Mouse (Mus musculus): ENCODE measurements at regions not wholly inside any gene's neighbourhood (a gene's known extent, or its start where the extent isn't known, plus 50 kb on each side); places are given as distances from the start of the nearest gene placed in this dataset.

DNA sequence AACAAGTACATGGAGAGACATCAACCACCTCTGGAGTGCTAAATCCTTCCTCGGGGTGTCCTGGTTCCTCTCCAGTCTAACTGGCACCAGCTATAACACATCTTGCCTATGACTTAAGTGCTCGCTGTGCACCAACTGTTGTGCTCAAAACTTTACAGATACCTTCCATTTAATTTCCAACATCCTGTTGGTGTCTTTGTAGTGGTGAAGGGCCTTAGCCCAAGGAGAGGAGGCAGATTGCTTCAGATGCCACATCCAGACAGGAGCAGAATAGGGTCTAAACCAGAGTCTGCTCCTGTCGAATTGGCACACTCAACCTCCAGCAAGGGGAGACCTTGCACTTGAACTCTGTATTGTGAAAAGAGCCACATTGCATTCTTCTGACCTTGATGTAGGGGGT lies 121.2 kb upstream of the Eef2kmt start:
- Histone ChIP-seq H3K9me3 (replicated peaks; ENCODE audit: control insufficient read depth, low read length) (no peaks in the 10 kb centered on the region), H3K4me3 (ENCODE audit: low read depth, low read length) (no peak overlapping the region), H3K27me3 (replicated peaks; ENCODE audit: control insufficient read depth, insufficient read depth, low read length) (no peaks in the 10 kb centered on the region), H3K4me1 (ENCODE audit: control insufficient read depth, insufficient read depth, low read length) (no peaks in the 10 kb centered on the region), H3K4me2 (ENCODE audit: low read length) (no peak overlapping the region), H3K9ac (ENCODE audit: low read length) (no peak overlapping the region), H3K36me3 (ENCODE audit: control insufficient read depth, insufficient read depth, low read length) (no peaks in the 10 kb centered on the region), H3K27ac (ENCODE audit: low read depth, low read length) (no peak overlapping the region)
- ATAC-seq, result no peak
- 86% methylated on average over 3 of the region's 3 CpGs for WGBS
- no peak for DNase-seq (ENCODE audit: low spot score)

GRCm38 (mm10) chr16:5374818-5375605 lies 119.2 kb upstream of the Eef2kmt start:
- Histone ChIP-seq H3K27me3 (replicated peaks; ENCODE audit: control insufficient read depth, insufficient read depth, low read length) (no peaks in the 10 kb centered on the region), H3K27ac (ENCODE audit: low read depth, low read length) (no peak overlapping the region), H3K4me3 (ENCODE audit: low read depth, low read length) (no peak overlapping the region), H3K36me3 (ENCODE audit: control insufficient read depth, insufficient read depth, low read length) (no peaks in the 10 kb centered on the region), H3K4me1 (ENCODE audit: control insufficient read depth, insufficient read depth, low read length) (no peaks in the 10 kb centered on the region), H3K9ac (ENCODE audit: low read length) (no peak overlapping the region), H3K9me3 (replicated peaks; ENCODE audit: control insufficient read depth, low read length) (no peaks in the 10 kb centered on the region), H3K4me2 (ENCODE audit: low read length) (no peak overlapping the region)
- WGBS, result 58% methylated on average over 6 of the region's 6 CpGs
- no peak for ATAC-seq
- DNase-seq (ENCODE audit: low spot score), result no peak

DNA sequence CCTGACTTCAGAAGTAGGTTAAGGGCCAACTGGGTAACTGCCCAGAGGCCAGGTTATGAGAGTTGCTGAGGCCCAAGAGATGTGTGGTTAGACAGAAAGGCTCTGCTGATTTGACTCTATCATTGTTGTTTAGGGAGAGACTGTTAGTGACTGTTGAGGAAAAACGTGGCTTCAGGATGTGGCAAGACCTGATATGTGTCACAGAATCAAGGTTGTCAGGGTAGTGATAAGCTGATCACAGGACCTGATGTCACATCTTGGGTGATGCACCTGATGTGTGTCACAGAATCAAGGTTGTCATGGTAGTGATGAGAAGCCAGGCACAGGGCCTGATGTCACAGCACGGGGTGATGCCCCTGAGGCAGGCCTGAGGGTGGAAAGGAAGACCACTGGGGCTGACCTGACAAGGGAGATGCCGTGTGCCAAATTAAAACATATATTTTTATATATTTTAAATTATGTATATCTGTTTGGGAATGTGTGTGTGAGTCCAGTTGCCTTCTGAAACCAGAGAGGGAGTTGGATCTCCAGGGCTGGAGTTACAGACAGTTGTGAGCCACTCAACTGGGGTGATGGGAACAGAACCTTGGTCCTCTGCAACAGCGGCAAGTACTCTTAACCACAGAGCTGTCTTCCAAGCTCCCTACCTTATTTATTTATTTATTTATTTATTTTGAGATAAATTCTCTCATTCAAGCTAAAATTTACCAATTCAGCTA lies 115.6 kb upstream of the Eef2kmt start:
- Histone ChIP-seq H3K4me2 (ENCODE audit: low read length) (no peak overlapping the region), H3K27ac (ENCODE audit: low read depth, low read length) (no peak overlapping the region), H3K27me3 (replicated peaks; ENCODE audit: control insufficient read depth, insufficient read depth, low read length) (no peaks in the 10 kb centered on the region), H3K4me1 (ENCODE audit: control insufficient read depth, insufficient read depth, low read length) (no peaks in the 10 kb centered on the region), H3K36me3 (ENCODE audit: control insufficient read depth, insufficient read depth, low read length) (no peaks in the 10 kb centered on the region), H3K9me3 (replicated peaks; ENCODE audit: control insufficient read depth, low read length) (no peaks in the 10 kb centered on the region), H3K9ac (ENCODE audit: low read length) (no peak overlapping the region), H3K4me3 (ENCODE audit: low read depth, low read length) (no peak overlapping the region)
- 89% methylated on average over 4 of the region's 4 CpGs for WGBS
- ATAC-seq (no peak), DNase-seq (ENCODE audit: low spot score) (no peak)

GRCm38 (mm10) chr16:5370496-5370895 lies 114.7 kb upstream of the Eef2kmt start:
- Histone ChIP-seq H3K9me3 (replicated peaks; ENCODE audit: control insufficient read depth, low read length) (no peaks in the 10 kb centered on the region), H3K4me1 (ENCODE audit: control insufficient read depth, insufficient read depth, low read length) (no peaks in the 10 kb centered on the region), H3K27ac (ENCODE audit: low read depth, low read length) (no peak overlapping the region), H3K4me2 (ENCODE audit: low read length) (no peak overlapping the region), H3K4me3 (ENCODE audit: low read depth, low read length) (no peak overlapping the region), H3K9ac (ENCODE audit: low read length) (no peak overlapping the region), H3K27me3 (replicated peaks; ENCODE audit: control insufficient read depth, insufficient read depth, low read length) (no peaks in the 10 kb centered on the region), H3K36me3 (ENCODE audit: control insufficient read depth, insufficient read depth, low read length) (no peaks in the 10 kb centered on the region)
- DNase-seq (ENCODE audit: low spot score) (no peak), ATAC-seq (no peak)

GRCm38 (mm10) chr16:5368897-5369558 lies 113.2 kb upstream of the Eef2kmt start:
- Histone ChIP-seq H3K9me3 (replicated peaks; ENCODE audit: control insufficient read depth, low read length) (no peaks in the 10 kb centered on the region), H3K4me1 (ENCODE audit: control insufficient read depth, insufficient read depth, low read length) (no peaks in the 10 kb centered on the region), H3K27ac (ENCODE audit: low read depth, low read length) (no peak overlapping the region), H3K4me3 (ENCODE audit: low read depth, low read length) (no peak overlapping the region), H3K4me2 (ENCODE audit: low read length) (no peak overlapping the region), H3K36me3 (ENCODE audit: control insufficient read depth, insufficient read depth, low read length) (no peaks in the 10 kb centered on the region), H3K9ac (ENCODE audit: low read length) (no peak overlapping the region), H3K27me3 (replicated peaks; ENCODE audit: control insufficient read depth, insufficient read depth, low read length) (no peaks in the 10 kb centered on the region)
- WGBS, result 38% methylated on average over 7 of the region's 7 CpGs
- DNase-seq (ENCODE audit: low spot score) (no peak), ATAC-seq (no peak)

GRCm38 (mm10) chr16:5368357-5368756 lies 112.6 kb upstream of the Eef2kmt start:
- ATAC-seq, result no peak
- no peak overlapping the region for H3K27ac ChIP-seq (ENCODE audit: low read depth, low read length)
- H3K9me3 ChIP-seq (replicated peaks; ENCODE audit: control insufficient read depth, low read length), result no peaks in the 10 kb centered on the region
- DNase-seq (ENCODE audit: low spot score), result no peak
- H3K27me3 ChIP-seq (replicated peaks; ENCODE audit: control insufficient read depth, insufficient read depth, low read length), result no peaks in the 10 kb centered on the region
- H3K9ac ChIP-seq (ENCODE audit: low read length), result no peak overlapping the region
- no peak overlapping the region for H3K4me2 ChIP-seq (ENCODE audit: low read length)
- H3K4me1 ChIP-seq (ENCODE audit: control insufficient read depth, insufficient read depth, low read length), result no peaks in the 10 kb centered on the region
- WGBS, result 78% methylated on average over 8 of the region's 8 CpGs
- no peak overlapping the region for H3K4me3 ChIP-seq (ENCODE audit: low read depth, low read length)
- H3K36me3 ChIP-seq (ENCODE audit: control insufficient read depth, insufficient read depth, low read length), result no peaks in the 10 kb centered on the region

DNA sequence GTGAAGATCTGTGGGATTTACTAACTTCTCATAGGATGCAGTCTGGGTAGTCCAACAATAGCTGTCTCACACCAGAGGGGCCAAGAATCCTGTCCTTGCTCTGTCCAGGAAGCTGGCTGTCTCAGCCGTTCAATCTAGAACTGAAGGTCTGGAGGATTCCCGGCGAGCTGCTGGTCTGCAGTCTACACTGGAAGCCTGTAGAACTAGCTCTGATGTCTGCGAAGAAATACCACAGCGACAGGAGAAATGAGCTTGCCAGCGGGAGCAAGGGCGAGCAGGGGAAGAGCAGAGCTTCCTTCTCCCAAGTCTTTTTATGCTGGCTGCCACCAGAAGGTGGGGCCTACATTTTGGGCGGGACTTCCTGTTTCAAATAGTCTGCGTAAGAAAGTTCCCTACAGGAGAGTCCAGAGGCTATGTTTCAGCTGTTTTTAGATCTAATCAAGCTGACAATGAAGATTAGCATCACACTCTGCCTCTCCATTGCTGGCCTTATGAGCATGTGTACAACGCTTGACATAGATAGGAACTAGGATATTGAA lies 111.9 kb upstream of the Eef2kmt start:
- ATAC-seq (no peak), DNase-seq (ENCODE audit: low spot score) (no peak)
- Histone ChIP-seq H3K27me3 (replicated peaks; ENCODE audit: control insufficient read depth, insufficient read depth, low read length) (no peaks in the 10 kb centered on the region), H3K4me3 (ENCODE audit: low read depth, low read length) (no peak overlapping the region), H3K27ac (ENCODE audit: low read depth, low read length) (no peak overlapping the region), H3K36me3 (ENCODE audit: control insufficient read depth, insufficient read depth, low read length) (no peaks in the 10 kb centered on the region), H3K9me3 (replicated peaks; ENCODE audit: control insufficient read depth, low read length) (no peaks in the 10 kb centered on the region), H3K4me1 (ENCODE audit: control insufficient read depth, insufficient read depth, low read length) (no peaks in the 10 kb centered on the region), H3K9ac (ENCODE audit: low read length) (no peak overlapping the region), H3K4me2 (ENCODE audit: low read length) (no peak overlapping the region)
- WGBS, result 86% methylated on average over 10 of the region's 10 CpGs

GRCm38 (mm10) chr16:5366021-5366420 lies 110.2 kb upstream of the Eef2kmt start:
- DNase-seq (ENCODE audit: low spot score), result no peak
- Histone ChIP-seq H3K9me3 (replicated peaks; ENCODE audit: control insufficient read depth, low read length) (no peaks in the 10 kb centered on the region), H3K9ac (ENCODE audit: low read length) (no peak overlapping the region), H3K4me2 (ENCODE audit: low read length) (no peak overlapping the region), H3K36me3 (ENCODE audit: control insufficient read depth, insufficient read depth, low read length) (no peaks in the 10 kb centered on the region), H3K4me3 (ENCODE audit: low read depth, low read length) (no peak overlapping the region), H3K27ac (ENCODE audit: low read depth, low read length) (no peak overlapping the region), H3K4me1 (ENCODE audit: control insufficient read depth, insufficient read depth, low read length) (no peaks in the 10 kb centered on the region), H3K27me3 (replicated peaks; ENCODE audit: control insufficient read depth, insufficient read depth, low read length) (no peaks in the 10 kb centered on the region)
- no peak for ATAC-seq
- WGBS, result 95% methylated on average over 3 of the region's 3 CpGs
